Mouse (Mus musculus): Measurements from ENCODE around the gene Micu2.

GRCm38 (mm10) chr14:57945834-57946233 lies 53.2 kb downstream of the Micu2 start:
- TF ChIP-seq EP300 (IDR thresholded peaks at IDR 0.05; ENCODE audit: low read depth in 1 of 2, low read length in 2 of 2) = no peak
- TF ChIP-seq MAFK (IDR thresholded peaks at IDR 0.05; ENCODE audit: borderline replicate concordance, low read depth, low read length) = no peak
- no peak for TF ChIP-seq MAX (IDR thresholded peaks at IDR 0.05; ENCODE audit: low read length)
- TF ChIP-seq ZNF384 (IDR thresholded peaks at IDR 0.05; ENCODE audit: low read depth, low read length) = no peak
- TF ChIP-seq CHD1 (IDR thresholded peaks at IDR 0.05; ENCODE audit: low read depth, low read length) = no peak
- TF ChIP-seq POLR2A (IDR thresholded peaks at IDR 0.05; ENCODE audit: control insufficient read depth in 1 of 2, insufficient read depth in 1 of 2, low read depth in 1 of 2, low read length in 2 of 2, poor library complexity in 1 of 2) = no peak
- TF ChIP-seq CTCF (IDR thresholded peaks at IDR 0.05 in 2 of 3, conservative IDR thresholded peaks at IDR 0.05 in 1 of 3; ENCODE audit: control insufficient read depth in 1 of 3, insufficient read depth in 1 of 3, low read depth in 2 of 3, low read length in 3 of 3, poor library complexity in 1 of 3, severe bottlenecking in 1 of 3) = no peak
- no peak for TF ChIP-seq GATA1 (IDR thresholded peaks at IDR 0.05; ENCODE audit: low read depth, low read length)
- TF ChIP-seq ETS1 (IDR thresholded peaks at IDR 0.05; ENCODE audit: low read depth, low read length) = no peak
- TF ChIP-seq E2F4 (IDR thresholded peaks at IDR 0.05; ENCODE audit: borderline replicate concordance, low read depth, low read length) = no peak
- no peak for TF ChIP-seq KAT2A (conservative IDR thresholded peaks at IDR 0.05; ENCODE audit: low read depth, low read length)
